Mouse (Mus musculus): ENCODE results near the gene Ppp1r1a.

Gene Ppp1r1a

GRCm38 (mm10) chr15:103514914-103515313, 22.9 kb downstream of the Ppp1r1a start:
- in situ Hi-C loops (cut with MseI, MboI): no loop called here

- in situ Hi-C loops (cut with MseI, MboI): no loop called here
Measured at GRCm38 (mm10) chr15:103514119-103514518, 23.7 kb downstream of the Ppp1r1a start.

- in situ Hi-C loops (cut with MseI, MboI): no loop called here
Measured at GRCm38 (mm10) chr15:103513621-103514031, 24.2 kb downstream of the Ppp1r1a start.

DNA sequence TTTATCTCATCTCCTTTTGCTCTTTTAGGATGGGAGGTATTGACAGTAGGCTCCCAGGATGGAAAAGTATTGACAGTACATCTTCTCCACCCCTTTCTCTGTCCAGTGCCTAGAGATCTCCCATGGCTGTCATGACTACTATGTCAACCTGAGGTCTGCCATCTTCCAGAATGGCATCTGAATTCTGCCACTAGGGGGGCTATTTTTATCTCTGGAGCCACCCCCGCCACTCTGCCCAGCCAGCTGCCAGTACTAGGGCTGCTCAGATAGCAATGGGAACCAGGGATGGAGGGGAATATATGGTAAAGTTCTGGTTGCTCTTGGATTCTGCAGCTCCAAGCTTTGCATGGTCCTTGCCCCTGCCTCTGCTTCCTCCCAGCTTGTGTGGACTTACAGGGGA, 26.2 kb downstream of the Ppp1r1a start:
- in situ Hi-C loops (cut with MseI, MboI): no loop called here

DNA sequence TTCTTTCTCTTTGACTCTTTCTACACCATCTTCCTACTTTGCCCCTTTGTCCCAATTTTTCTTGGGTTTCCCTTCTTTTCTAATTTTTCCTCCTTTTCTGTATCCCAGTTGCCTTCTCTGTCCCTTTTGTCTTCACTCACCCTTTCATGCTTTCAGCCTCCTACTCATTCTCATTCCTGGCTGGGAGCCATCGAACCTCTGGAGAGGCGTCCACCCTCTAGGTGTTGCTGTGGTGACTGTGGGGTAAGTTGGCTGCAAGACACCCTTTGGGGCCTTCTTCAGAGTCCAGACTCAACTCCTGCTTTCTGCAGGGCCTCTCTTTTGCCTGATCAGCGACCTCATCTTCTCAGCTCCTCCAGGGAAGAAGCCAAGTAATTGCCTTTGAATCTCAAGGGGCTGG, 28.5 kb downstream of the Ppp1r1a start:
- in situ Hi-C loops (cut with MseI, MboI): no loop called here

- in situ Hi-C loops (cut with MseI, MboI): no loop called here
Measured at GRCm38 (mm10) chr15:103503660-103504059, 34.1 kb downstream of the Ppp1r1a start.

DNA sequence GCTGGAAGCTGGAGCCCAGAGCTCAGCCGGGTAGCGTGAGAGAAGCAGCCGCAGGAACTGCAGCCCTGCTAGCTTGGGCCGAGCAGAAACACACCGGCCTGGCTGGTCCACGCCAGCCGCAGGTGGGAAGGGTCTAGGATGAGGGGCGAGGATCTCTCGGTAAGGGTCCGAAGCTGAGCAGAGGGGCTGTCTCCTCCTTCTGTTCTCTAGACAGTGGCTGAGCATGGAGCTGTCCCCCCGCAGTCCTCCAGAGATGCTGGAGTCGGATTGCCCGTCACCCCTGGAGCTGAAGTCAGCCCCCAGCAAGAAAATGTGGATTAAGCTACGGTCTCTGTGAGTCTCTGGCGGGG, 34.6 kb downstream of the Ppp1r1a start:
- in situ Hi-C loops (cut with MseI, MboI): no loop called here

- in situ Hi-C loops (cut with MseI, MboI): no loop called here
Measured at GRCm38 (mm10) chr15:103502435-103503250, 35.2 kb downstream of the Ppp1r1a start, which contains the start of gene Pde1b. Gene Pde1b (plus strand): TSS chr15:103503034.

DNA sequence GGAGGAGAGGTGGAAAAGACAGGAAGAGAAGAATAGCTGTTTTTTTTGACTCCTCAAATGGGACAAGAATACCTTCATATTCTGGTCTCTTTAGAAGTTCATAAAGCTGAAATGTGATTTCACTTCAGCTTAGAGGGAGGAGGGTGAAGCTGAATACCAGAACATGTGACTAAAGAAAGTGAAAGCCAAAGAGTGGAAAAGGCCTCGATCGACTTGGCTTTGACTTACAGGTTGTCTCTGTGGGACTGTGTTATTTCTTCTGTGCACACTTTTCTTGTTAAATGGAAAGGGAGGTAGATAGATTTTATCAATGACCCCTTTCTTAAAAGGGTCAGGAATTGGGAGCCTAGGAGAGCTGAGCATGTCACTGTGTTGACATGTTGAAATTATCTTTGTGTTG, 36.6 kb downstream of the Ppp1r1a start:
- in situ Hi-C loops (cut with MseI, MboI): no loop called here

DNA sequence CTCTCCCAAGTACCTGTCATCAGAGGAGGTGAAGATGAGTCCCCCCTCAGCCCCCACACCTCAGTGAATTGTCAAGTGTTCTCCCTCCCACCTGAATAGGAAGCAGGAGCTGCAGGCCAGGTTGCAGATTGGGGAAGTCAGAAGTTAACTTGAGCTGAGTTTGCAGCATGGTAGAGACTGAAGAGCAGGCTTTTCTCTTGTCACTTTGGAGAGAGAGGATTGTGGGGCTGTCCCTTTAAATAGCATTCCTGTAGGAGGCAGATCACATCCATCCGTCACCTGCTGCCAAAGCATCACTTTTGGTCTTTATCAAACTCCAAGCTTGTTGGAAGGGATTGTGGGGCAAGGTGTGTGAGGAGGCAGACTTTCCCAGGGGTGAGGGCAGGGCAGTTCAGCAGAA, 37.1 kb downstream of the Ppp1r1a start:
- in situ Hi-C loops (cut with MseI, MboI): no loop called here

DNA sequence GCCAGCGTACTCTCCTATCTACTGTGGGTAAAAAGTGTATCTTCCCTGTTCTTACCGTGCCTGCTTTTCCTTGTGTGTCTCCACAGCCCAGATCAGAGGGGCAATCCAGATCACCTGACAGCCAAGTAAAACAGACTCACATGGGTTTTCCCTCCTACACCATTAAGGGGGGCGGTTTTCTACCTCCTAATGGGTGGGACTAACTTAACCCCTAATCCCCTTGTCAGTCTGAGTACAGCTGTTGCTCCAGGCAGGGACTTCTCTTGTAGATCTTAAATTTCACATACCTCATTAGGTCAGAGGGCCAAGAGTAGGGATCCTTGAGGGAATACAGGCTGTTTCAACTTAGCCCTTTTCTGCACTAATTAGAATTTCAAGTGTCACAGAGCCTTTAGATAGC, 39.6 kb downstream of the Ppp1r1a start:
- in situ Hi-C loops (cut with MseI, MboI): no loop called here

DNA sequence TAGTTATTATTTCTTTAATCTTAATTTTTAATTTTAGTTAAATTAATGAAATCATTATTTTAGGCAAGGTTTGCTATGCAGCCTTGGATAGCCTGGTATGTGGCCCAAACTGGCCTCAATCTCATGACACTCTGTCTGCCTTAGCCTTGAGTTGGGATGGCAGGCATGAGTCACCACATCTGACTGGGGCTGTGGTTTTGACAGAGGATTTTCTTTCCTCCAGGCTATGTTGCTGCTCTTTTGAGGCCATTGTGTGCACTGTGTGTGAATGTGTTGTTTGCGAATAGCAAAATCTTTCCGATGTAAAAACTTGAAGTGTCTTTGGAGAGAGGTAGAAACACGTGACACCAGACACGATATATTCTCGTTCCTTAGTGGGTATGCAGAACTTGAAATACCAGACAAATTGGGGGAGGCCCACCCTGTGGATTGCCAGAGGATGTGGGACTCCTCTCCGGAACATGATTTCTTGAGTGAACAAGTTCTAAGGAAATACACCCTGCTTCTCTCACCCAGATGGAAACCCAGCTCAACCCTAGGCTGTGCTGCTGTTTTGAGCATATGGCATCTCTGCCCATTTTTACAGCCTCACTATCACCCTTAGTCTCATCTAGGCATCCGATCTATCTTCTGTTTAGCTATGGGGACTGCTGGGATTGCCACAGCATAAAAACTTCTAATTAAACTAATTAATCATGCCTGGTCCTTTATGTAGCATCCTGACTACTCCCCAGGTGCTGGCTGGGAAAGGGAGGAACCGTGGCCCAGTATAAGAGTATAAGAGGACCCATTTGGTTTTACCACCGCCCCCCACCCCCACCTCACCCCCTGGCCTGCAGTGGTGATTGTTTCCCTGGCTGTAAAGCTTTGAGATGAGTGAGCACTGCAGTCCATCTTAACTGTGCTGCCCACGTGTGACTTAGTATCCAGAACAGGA, 41.3 kb downstream of the Ppp1r1a start:
- in situ Hi-C loops (cut with MseI, MboI): no loop called here

DNA sequence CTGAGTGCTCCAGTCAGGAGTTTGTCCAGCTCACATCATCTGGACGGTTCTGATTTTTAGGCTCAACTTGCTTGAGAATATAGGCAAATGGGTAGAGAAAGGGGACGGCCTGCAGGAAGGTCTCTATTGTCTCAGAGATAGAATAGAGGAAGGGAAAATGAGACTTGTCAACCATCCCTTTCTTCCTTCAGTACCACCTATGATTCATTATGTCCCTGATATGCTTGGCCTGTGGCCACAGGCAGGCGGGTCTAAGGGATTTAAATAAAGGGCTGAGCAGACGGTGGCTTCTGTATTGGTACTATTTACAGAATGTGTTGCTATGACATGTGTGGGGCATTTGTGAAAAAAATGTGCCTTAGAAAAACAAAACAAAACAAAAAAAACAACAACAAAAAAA, 49.5 kb downstream of the Ppp1r1a start:
- in situ Hi-C loops (cut with MseI, MboI): no loop called here

DNA sequence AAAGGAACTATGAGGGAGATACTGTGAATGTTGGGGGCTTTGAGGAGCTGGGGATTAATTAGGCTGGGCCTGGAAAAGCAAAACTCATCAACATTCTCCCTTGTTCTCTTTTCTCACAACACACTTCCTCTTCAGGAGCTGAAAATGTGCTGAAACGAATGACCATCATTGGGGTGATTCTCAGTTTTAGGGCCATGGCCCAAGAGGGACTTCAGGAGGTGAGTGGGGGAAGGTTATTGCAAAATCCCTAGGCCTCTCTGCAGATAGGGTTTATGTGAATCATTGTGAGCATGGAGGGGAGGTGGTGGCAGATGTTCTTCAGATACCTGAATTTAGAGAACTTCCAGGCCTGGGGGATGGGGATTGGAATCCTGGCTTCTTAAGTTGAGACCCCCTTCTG, 51.1 kb downstream of the Ppp1r1a start:
- in situ Hi-C loops (cut with MseI, MboI): no loop called here

- in situ Hi-C loops (cut with MseI, MboI): no loop called here
Measured at GRCm38 (mm10) chr15:103485106-103485505, 52.7 kb downstream of the Ppp1r1a start.

GRCm38 (mm10) chr15:103484490-103484889, 53.3 kb downstream of the Ppp1r1a start:
- in situ Hi-C loops (cut with MseI, MboI): loop anchor here in 1 of 2 experiments (5.0 kb wide), 1 partner anchor 68 kb away; no protein-coding TSS in a partner anchor

- in situ Hi-C loops (cut with MseI, MboI): loop anchor here in 1 of 2 experiments (5.0 kb wide), 1 partner anchor 70 kb away; no protein-coding TSS in a partner anchor
Measured at GRCm38 (mm10) chr15:103482488-103482887, 55.3 kb downstream of the Ppp1r1a start.
